Mouse (Mus musculus) olfactory bulb, adult 2 months (tissue): ENCODE measurements around the gene Ccdc149.

Experiments
- CTCF ChIP-seq: fragments of 200-500 bp; IDR thresholded peaks from 2 replicates; pipeline ENCODE4 v1.5.1; 2012; ENCODE audit warnings: low read depth, mild to moderate bottlenecking, low read length, moderate library complexity; ENCODE audit not compliant: insufficient read depth
- POLR2A ChIP-seq: fragments of 200-500 bp; IDR thresholded peaks from 2 replicates; pipeline ENCODE4 v1.6.1; 2012; ENCODE audit warnings: mild to moderate bottlenecking, low read depth, low read length, moderate library complexity; ENCODE audit not compliant: insufficient read depth

GRCm38 (mm10) chr5:52491496-52491895 is 20.2 kb upstream of the Ccdc149 start:
- TF ChIP-seq POLR2A = no peak
- no peak for TF ChIP-seq CTCF
